Mouse (Mus musculus) embryo, embryonic 10 days (tissue): ENCODE measurements around the gene Alg14.

ENCODE experiments used
- DNase-seq: peaks from one replicate; pipeline ENCODE4 v3.0.0-alpha.2; 2015; ENCODE audit warnings: low spot score

The Alg14 gene

DNA sequence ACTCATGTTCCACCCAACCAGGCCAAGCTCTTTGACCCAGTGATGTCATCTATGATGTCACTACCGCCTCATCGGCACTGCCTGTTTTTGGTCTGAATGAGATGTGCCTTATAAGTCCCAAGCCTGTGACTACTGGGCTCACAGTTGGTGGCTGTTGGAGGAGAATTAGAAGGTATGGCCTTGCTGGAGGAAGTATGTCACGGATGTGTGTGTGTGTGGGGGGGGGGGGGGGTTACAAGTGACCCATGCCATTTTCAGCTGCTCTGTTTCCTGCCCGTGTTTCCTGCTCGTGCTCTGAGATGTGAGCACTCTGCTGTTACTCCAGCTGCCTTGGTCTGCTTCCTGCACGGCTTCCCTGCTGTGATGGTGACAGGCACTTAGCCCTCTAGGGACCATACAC is 77.9 kb downstream of the Alg14 start:
- DNase-seq = no peak

- no peak for DNase-seq
Observed at GRCm38 (mm10) chr3:121370301-121370700, 78.7 kb downstream of the Alg14 start.

DNA sequence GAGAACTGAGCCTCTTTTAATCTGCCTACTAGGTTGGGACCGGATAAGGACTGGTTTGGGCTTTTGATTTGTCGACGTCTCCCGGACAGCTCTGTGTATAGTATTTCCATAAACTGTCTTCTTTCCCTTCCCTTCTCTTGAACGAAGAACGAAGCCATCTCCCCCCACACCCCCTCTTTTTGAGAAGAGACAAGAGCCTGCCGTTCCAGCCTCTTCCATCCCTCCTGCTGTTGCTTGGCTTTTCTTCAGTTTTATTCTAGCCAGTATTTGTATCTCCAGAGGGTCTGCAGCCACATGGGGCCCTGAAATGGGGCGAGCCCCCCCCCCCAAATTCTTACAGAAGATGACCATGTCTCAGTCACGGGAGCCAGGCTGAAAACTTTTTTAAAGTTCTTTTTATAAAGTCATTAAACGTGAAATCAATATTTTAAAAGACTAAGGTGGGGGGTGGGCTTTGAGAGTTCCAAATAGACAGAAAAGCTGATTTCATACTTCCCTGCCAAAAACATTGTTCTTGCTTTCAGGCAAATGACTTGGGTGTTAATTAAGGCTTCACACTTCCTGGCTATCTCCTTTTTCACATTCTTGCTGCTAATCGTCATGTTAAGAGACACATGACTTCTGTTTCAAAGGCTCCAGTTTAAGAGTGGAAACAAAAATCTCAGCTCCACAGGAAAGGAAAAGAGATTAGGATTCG is 79.4 kb downstream of the Alg14 start:
- no peak for DNase-seq

GRCm38 (mm10) chr3:121371527-121372220 is 80.1 kb downstream of the Alg14 start:
- no peak for DNase-seq

GRCm38 (mm10) chr3:121373897-121374441 is 82.4 kb downstream of the Alg14 start:
- no peak for DNase-seq

- DNase-seq = no peak
Observed at GRCm38 (mm10) chr3:121375541-121376129, 84.1 kb downstream of the Alg14 start.

DNA sequence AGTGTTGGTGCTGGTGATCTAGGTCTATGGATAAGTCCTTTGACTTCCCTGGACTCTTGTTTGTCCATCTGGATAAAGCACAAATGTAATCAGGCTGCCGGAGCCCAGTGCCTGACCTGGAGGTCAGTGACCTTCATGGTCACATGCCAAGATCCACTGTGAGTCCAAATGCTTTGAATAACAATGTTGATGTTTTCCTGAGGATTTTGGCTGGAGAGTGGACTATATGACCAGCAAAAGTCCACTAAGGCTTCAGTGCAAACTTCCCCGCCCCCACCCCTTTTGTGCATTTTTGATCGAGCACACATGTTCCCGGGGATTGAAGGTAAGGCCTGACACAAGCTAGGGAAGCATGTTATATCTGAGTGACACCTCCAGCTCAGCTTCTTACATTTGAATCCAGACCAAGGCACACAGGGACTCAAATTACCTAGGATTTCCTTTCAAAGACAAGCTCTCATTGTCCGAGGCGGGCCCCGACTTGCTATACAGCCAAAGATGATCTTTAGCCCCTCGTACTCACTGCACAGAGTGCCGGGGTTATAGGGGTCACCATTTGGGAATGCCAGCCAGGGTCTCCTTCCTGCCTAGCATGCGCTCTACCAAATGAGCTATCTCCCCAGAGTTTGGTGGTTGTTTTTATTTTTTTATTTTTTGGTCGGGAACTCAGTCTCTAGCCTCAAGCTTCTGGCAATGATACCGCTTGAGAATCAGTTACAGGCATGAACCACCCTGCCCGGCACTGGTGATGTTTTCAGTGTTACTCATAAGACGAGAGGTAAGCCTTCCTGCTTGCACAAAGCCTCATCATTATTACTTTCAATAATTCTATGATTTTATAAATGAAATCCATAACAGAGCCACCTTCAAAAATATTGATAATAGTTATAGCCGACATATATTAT is 87.4 kb downstream of the Alg14 start:
- peak; percentile 81 for DNase-seq

GRCm38 (mm10) chr3:121379699-121380098 is 88.1 kb downstream of the Alg14 start:
- DNase-seq = no peak

DNA sequence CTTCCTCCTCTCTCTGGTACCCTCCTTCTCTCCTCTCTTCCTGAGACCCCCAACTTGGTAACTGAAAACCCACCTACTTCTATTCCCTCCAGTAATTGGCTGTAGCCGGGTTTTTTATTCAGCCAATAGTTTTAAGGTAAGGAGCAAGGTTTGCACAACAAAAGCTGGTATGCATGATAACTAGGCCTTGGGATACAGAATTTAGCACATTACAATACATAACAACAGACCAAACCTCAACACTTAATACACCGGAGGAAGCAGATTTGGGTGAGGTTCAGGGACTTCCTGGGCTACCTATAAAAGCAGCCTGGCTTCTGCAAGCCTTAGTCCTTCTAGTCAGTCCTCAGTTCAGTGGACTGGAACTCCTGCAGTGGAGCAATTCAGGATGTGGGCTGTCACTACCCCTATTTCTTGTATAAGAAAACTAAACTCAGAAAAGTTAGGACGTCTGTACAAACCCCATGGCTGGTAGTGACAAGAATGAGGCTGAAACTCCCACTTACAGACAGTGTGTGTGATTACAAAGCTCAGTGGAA is 96.0 kb downstream of the Alg14 start:
- DNase-seq = no peak

DNA sequence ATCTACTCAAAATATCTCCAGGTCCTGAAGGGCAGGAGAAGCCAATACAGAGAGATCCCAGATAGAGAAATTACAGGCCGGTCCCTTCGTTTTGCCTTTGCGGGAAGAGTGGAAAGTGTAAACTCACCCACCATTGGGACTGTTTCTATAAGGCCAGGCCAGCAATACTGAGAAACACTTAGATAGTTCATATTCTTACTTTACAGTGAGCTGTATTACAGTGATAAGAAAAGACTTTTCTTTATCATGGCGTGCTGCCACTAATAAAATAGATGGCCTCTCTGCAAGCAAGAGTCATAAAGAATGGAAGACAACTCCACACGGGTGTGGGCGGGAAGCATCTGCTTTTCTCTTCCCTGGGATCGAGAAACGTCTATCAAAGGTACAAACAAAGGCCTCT is 97.8 kb downstream of the Alg14 start:
- no peak for DNase-seq

DNA sequence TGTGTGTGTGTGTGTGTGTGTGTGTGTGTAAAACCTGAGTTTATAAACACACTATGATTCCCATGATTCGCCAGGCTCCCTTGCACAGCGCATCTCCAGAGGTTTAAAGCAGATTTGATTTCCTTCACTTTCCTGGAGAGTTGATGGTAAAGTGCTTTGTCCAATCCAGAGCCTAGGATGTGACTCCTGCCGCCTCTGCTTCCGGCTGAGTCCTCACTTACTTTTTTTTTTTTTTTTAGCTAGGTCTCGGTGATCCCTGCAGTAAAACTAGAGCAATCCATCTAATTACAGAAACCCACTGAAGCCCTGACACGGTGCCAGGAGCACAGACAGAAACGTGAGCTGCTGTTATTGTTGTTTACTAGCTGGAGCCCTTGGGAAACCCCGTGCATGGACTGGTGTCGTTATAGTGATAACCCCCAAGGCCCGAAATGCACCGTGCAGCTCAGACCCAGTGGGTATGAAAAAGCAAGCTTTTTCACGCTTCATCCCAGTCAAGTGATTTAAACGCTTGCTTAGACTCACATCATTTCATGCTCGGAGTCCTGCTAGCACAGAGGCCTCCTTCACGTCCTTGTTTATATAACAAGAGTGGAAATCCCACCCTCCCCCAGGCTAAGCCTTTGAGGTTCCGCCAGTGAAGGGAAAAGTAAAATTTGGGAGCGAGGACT is 98.4 kb downstream of the Alg14 start:
- peak; percentile 69 for DNase-seq

- DNase-seq = peak; percentile 42
Observed at GRCm38 (mm10) chr3:121390724-121391123, 99.2 kb downstream of the Alg14 start.

- DNase-seq = peak; percentile 38
Observed at GRCm38 (mm10) chr3:121395588-121396295, 104.2 kb downstream of the Alg14 start.

GRCm38 (mm10) chr3:121396561-121396960 is 105.0 kb downstream of the Alg14 start:
- no peak for DNase-seq

- no peak for DNase-seq
Observed at GRCm38 (mm10) chr3:121397007-121397406, 105.4 kb downstream of the Alg14 start.

- DNase-seq = no peak
Observed at GRCm38 (mm10) chr3:121401384-121401783, 109.8 kb downstream of the Alg14 start.

DNA sequence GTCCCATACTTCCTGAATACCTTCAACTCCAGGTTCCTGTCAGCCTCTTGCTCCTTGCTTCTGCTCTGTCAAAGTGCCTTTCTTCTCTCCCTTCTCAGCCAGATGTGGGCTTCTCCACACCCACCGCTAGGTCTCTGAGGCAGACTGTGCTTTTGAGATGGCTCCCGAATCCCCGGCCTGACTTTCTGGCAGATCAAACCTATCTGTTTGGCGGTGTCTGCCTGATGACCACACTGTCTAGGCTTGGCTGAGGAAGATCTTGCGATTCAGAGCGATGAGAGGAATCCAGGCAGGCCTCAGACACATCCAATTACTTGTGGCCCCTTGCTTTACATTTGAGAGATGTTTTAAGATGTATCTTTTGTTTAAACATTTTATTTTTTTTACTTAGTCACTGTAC is 110.5 kb downstream of the Alg14 start:
- no peak for DNase-seq

DNA sequence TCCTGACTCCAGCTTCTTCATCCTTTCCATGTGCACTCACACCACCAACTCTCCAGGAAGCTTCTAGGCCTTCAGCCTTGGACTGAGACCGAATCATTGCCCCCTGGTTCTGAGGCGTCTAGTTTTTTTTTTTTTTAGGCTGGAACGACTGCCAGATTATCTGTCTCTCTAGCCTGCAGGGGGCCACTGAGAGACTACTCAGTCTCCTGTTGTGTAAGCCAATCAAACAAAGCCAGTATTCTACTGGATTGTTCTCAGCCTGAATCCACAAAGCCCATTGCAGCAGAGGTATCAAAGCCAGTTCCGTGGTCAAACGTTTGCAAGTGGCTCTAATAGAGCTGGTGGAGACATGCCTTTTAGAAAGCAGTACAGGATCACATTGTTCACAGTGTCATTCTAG is 111.9 kb downstream of the Alg14 start:
- DNase-seq = no peak

- no peak for DNase-seq
Observed at GRCm38 (mm10) chr3:121405101-121405500, 113.5 kb downstream of the Alg14 start.

DNA sequence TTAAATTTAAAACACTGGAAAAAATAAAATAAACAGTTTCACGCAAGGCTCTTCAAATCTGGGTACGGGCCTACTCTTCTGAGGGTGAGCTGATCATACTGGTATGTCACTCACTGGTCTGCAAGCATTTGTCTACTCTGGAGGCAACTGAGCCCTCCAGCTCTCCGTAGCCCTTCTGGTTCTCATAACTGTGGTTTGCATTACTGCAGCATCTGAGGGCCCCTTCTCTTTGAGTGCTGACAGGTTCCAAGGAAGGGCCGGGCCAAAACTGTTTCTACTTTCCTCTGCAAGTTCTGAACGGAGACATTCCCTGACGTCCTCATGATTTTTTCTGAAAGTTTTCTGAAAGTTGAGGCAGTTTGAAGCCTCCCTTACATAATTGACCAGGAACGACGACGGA is 115.8 kb downstream of the Alg14 start:
- no peak for DNase-seq

GRCm38 (mm10) chr3:121408386-121408785 is 116.8 kb downstream of the Alg14 start:
- no peak for DNase-seq
